Mouse (Mus musculus): ENCODE measurements at regions not wholly inside any gene's neighbourhood (a gene's known extent, or its start where the extent isn't known, plus 50 kb on each side); places are given as distances from the start of the nearest gene placed in this dataset.

DNA sequence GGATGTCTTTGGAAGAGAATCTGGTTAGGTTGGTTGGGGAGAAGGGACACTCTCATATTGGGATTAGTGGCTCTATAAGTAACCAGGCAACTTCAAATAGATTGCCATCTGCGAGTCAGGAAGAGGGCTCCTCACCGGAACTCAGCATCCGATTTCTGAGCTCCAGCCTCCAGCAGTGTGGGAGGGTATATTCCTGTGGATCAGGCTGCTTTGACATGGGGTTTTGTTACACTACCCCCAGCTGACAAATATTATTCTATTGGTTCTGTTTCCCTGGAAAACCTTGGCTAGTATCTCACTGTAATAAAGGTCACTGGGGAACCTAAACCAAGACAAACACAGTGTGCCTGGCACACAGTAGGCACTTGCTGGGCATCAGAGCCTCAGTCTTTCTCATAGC lies 179.9 kb downstream of the Enc1 start:
- Histone ChIP-seq H3K27ac (replicated peaks; ENCODE audit: low read depth, low read length) (no peak overlapping the region), H3K4me1 (ENCODE audit: control insufficient read depth, insufficient read depth, low read length) (peaks cover 17% of the 10 kb centered on the region; the same call in 1 of the 2 replicates), H3K9ac (ENCODE audit: low read depth, low read length) (no peak overlapping the region), H3K27me3 (replicated peaks; ENCODE audit: control insufficient read depth, insufficient read depth, low read length) (no peaks in the 10 kb centered on the region), H3K36me3 (ENCODE audit: control insufficient read depth, insufficient read depth, low read length) (no peaks in the 10 kb centered on the region), H3K4me2 (ENCODE audit: low read depth, low read length) (no peak overlapping the region), H3K9me3 (ENCODE audit: control insufficient read depth, low read length) (no peaks in the 10 kb centered on the region), H3K4me3 (ENCODE audit: low read depth, low read length) (no peak overlapping the region)
- ATAC-seq (ENCODE audit: low read depth) (no peak), DNase-seq (ENCODE audit: low spot score) (no peak)
- WGBS, result 51% methylated on average over 3 of the region's 3 CpGs

DNA sequence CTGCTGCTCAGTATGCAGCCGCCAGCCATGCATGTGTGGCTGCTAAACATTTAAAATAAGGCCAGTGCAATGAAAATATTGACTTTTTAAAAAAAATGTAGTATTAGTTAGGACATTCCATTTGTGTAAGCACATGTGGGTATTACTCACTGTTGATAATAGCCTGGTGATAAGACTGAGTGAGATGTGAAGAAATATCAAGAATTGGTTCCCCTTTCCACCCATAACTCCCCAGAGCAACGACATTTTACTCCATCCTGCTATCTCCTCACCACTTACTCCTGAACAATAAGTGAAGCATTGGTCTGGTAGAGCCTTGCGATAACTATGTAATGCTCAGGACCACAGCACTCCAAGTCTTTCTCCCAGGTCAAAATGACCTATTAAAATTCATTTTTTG lies 178.2 kb downstream of the Enc1 start:
- Histone ChIP-seq H3K4me1 (ENCODE audit: control insufficient read depth, insufficient read depth, low read length) (peaks cover 19% of the 10 kb centered on the region; the same call in 1 of the 2 replicates), H3K4me3 (ENCODE audit: low read depth, low read length) (no peak overlapping the region), H3K27me3 (replicated peaks; ENCODE audit: control insufficient read depth, insufficient read depth, low read length) (no peaks in the 10 kb centered on the region), H3K36me3 (ENCODE audit: control insufficient read depth, insufficient read depth, low read length) (no peaks in the 10 kb centered on the region), H3K9ac (ENCODE audit: low read depth, low read length) (no peak overlapping the region), H3K4me2 (ENCODE audit: low read depth, low read length) (no peak overlapping the region), H3K27ac (replicated peaks; ENCODE audit: low read depth, low read length) (no peak overlapping the region), H3K9me3 (ENCODE audit: control insufficient read depth, low read length) (no peaks in the 10 kb centered on the region)
- ATAC-seq (ENCODE audit: low read depth) (no peak), DNase-seq (ENCODE audit: low spot score) (no peak)
- 84% methylated on average over 3 of the region's 3 CpGs for WGBS

DNA sequence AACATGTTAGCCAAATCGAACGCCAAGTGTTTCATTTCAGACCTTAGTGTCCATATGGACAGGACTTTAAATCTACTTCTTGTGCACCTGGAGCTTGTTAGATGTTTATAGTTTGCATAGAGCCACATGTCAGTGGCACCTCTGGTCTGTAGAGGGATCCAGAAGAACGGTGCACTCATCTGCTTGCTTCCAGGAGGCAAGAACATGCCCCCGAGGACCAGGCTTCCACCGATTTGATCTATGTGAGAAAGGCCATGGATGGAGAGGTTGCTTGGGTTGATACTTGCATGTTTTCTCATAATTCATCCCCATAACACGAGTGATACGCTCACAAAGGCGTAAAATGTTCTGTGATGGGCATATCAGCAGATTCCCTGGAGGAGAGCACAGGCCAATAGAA lies 177.8 kb downstream of the Enc1 start:
- ATAC-seq (ENCODE audit: low read depth) (no peak), DNase-seq (ENCODE audit: low spot score) (no peak)
- Histone ChIP-seq H3K4me1 (ENCODE audit: control insufficient read depth, insufficient read depth, low read length) (peaks cover 17% of the 10 kb centered on the region; the same call in 1 of the 2 replicates), H3K27ac (replicated peaks; ENCODE audit: low read depth, low read length) (no peak overlapping the region), H3K36me3 (ENCODE audit: control insufficient read depth, insufficient read depth, low read length) (no peaks in the 10 kb centered on the region), H3K4me3 (ENCODE audit: low read depth, low read length) (no peak overlapping the region), H3K4me2 (ENCODE audit: low read depth, low read length) (no peak overlapping the region), H3K9ac (ENCODE audit: low read depth, low read length) (no peak overlapping the region), H3K9me3 (ENCODE audit: control insufficient read depth, low read length) (no peaks in the 10 kb centered on the region), H3K27me3 (replicated peaks; ENCODE audit: control insufficient read depth, insufficient read depth, low read length) (no peaks in the 10 kb centered on the region)
- WGBS, result 75% methylated on average over 8 of the region's 8 CpGs

DNA sequence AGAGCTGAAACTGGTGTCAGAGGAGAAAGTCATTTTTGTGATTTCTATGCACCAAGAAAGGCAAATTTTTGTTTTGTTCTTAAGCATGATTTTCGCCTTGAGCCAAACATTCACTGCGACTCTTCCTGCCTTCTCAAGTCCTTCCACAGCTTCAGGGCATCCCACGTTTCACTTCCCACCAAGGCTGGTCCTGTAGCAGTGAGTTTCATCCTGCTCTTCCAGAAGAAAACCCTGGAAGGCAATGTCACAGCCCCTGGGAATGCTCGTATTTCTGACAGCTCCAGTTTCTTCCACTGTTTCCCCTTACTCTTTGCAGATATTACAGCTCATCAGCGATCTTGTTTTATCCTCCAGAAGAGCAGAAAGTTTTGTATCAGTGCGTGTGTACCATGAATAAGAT lies 177.2 kb downstream of the Enc1 start:
- H3K27ac ChIP-seq (replicated peaks; ENCODE audit: low read depth, low read length), result no peak overlapping the region
- H3K4me3 ChIP-seq (ENCODE audit: low read depth, low read length), result no peak overlapping the region
- no peaks in the 10 kb centered on the region for H3K27me3 ChIP-seq (replicated peaks; ENCODE audit: control insufficient read depth, insufficient read depth, low read length)
- DNase-seq (ENCODE audit: low spot score) (no peak), ATAC-seq (ENCODE audit: low read depth) (no peak)
- no peaks in the 10 kb centered on the region for H3K9me3 ChIP-seq (ENCODE audit: control insufficient read depth, low read length)
- H3K4me2 ChIP-seq (ENCODE audit: low read depth, low read length), result no peak overlapping the region
- H3K4me1 ChIP-seq (ENCODE audit: control insufficient read depth, insufficient read depth, low read length), result peaks cover 18% of the 10 kb centered on the region; the same call in 1 of the 2 replicates
- no peaks in the 10 kb centered on the region for H3K36me3 ChIP-seq (ENCODE audit: control insufficient read depth, insufficient read depth, low read length)
- no peak overlapping the region for H3K9ac ChIP-seq (ENCODE audit: low read depth, low read length)
- 55% methylated on average over 6 of the region's 6 CpGs for WGBS

GRCm38 (mm10) chr13:97415927-97416709 lies 175.2 kb downstream of the Enc1 start:
- 52% methylated on average over 10 of the region's 10 CpGs for WGBS
- Histone ChIP-seq H3K9ac (ENCODE audit: low read depth, low read length) (no peak overlapping the region), H3K27me3 (replicated peaks; ENCODE audit: control insufficient read depth, insufficient read depth, low read length) (no peaks in the 10 kb centered on the region), H3K36me3 (ENCODE audit: control insufficient read depth, insufficient read depth, low read length) (no peaks in the 10 kb centered on the region), H3K9me3 (ENCODE audit: control insufficient read depth, low read length) (no peaks in the 10 kb centered on the region), H3K27ac (replicated peaks; ENCODE audit: low read depth, low read length) (peak overlapping the region; percentile 17; the same call in 1 of the 2 replicates), H3K4me3 (ENCODE audit: low read depth, low read length) (no peak overlapping the region), H3K4me2 (ENCODE audit: low read depth, low read length) (no peak overlapping the region), H3K4me1 (ENCODE audit: control insufficient read depth, insufficient read depth, low read length) (peaks cover 28% of the 10 kb centered on the region)
- ATAC-seq (ENCODE audit: low read depth) (peak; percentile 64), DNase-seq (ENCODE audit: low spot score) (peak; percentile 83)

- H3K4me3 ChIP-seq (ENCODE audit: low read depth, low read length), result no peak overlapping the region
- peak overlapping the region; percentile 17; the same call in 1 of the 2 replicates for H3K27ac ChIP-seq (replicated peaks; ENCODE audit: low read depth, low read length)
- ATAC-seq (ENCODE audit: low read depth) (peak; percentile 74), DNase-seq (ENCODE audit: low spot score) (peak; percentile 82)
- H3K27me3 ChIP-seq (replicated peaks; ENCODE audit: control insufficient read depth, insufficient read depth, low read length), result no peaks in the 10 kb centered on the region
- H3K9me3 ChIP-seq (ENCODE audit: control insufficient read depth, low read length), result no peaks in the 10 kb centered on the region
- peaks cover 31% of the 10 kb centered on the region for H3K4me1 ChIP-seq (ENCODE audit: control insufficient read depth, insufficient read depth, low read length)
- H3K36me3 ChIP-seq (ENCODE audit: control insufficient read depth, insufficient read depth, low read length), result no peaks in the 10 kb centered on the region
- no peak overlapping the region for H3K9ac ChIP-seq (ENCODE audit: low read depth, low read length)
- 51% methylated on average over 2 of the region's 2 CpGs for WGBS
- H3K4me2 ChIP-seq (ENCODE audit: low read depth, low read length), result no peak overlapping the region
Observed at GRCm38 (mm10) chr13:97415381-97415780, 174.5 kb downstream of the Enc1 start.

- DNase-seq (ENCODE audit: low spot score) (no peak), ATAC-seq (ENCODE audit: low read depth) (no peak)
- H3K9ac ChIP-seq (ENCODE audit: low read depth, low read length), result no peak overlapping the region
- H3K4me3 ChIP-seq (ENCODE audit: low read depth, low read length), result no peak overlapping the region
- no peaks in the 10 kb centered on the region for H3K27me3 ChIP-seq (replicated peaks; ENCODE audit: control insufficient read depth, insufficient read depth, low read length)
- H3K4me1 ChIP-seq (ENCODE audit: control insufficient read depth, insufficient read depth, low read length), result peaks cover 41% of the 10 kb centered on the region
- H3K36me3 ChIP-seq (ENCODE audit: control insufficient read depth, insufficient read depth, low read length), result no peaks in the 10 kb centered on the region
- no peaks in the 10 kb centered on the region for H3K9me3 ChIP-seq (ENCODE audit: control insufficient read depth, low read length)
- WGBS, result 58% methylated on average over 4 of the region's 4 CpGs
- H3K27ac ChIP-seq (replicated peaks; ENCODE audit: low read depth, low read length), result no peak overlapping the region
- no peak overlapping the region for H3K4me2 ChIP-seq (ENCODE audit: low read depth, low read length)
Observed at GRCm38 (mm10) chr13:97412151-97412550, 171.2 kb downstream of the Enc1 start.

- Histone ChIP-seq H3K9ac (ENCODE audit: low read depth, low read length) (no peak overlapping the region), H3K27ac (replicated peaks; ENCODE audit: low read depth, low read length) (no peak overlapping the region), H3K4me2 (ENCODE audit: low read depth, low read length) (no peak overlapping the region), H3K4me1 (ENCODE audit: control insufficient read depth, insufficient read depth, low read length) (peaks cover 51% of the 10 kb centered on the region), H3K36me3 (ENCODE audit: control insufficient read depth, insufficient read depth, low read length) (no peaks in the 10 kb centered on the region), H3K4me3 (ENCODE audit: low read depth, low read length) (no peak overlapping the region), H3K9me3 (ENCODE audit: control insufficient read depth, low read length) (no peaks in the 10 kb centered on the region), H3K27me3 (replicated peaks; ENCODE audit: control insufficient read depth, insufficient read depth, low read length) (no peaks in the 10 kb centered on the region)
- ATAC-seq (ENCODE audit: low read depth) (no peak), DNase-seq (ENCODE audit: low spot score) (peak; percentile 76)
- WGBS, result 34% methylated on average over 9 of the region's 9 CpGs
Observed at GRCm38 (mm10) chr13:97410550-97411201, 169.8 kb downstream of the Enc1 start.

Data from embryonic facial prominence, embryonic 14.5 days (tissue).